24 mouse cellular contexts compared by ENCODE assay signal in the genomic region with DNA sequence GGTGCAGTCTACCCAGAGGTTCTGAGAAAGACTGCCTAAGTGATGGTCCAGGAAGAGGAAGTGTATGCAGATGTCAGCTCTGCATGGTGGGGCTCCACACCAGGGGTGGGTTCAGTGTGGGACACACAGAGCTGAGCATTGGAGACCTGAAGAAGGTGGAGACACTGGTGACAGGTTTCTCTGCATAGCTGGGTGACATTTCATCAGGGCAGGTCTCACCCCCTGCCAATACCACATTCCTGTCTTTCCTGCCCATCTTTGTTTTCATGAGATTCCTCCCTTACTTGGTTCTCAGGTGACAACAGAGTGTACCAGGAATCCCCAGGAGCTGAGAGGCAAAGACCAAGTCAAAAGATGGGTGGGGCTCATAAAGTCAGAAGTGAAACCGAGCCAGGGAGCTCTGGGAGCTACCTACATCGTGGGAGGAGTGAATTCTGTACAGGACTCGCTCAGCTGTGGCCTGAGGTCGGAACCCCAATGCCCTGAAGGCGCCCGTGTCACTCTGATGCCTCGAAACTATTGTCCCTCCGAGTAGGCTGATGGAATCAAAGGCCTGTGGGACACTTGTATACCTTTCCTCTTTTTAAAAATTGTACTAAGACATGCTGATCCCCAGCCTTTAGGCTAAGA. TPM values are rescaled to one million over a fixed set of nuclear protein-coding genes. Genes with fewer than 3 reads are reported as not detected.
DNase-seq lines count a peak whose midpoint lies in the region; ATAC-seq and TF ChIP-seq lines count a peak whose summit lies in the region.
"Had no signal": no experiment of that assay in that cellular context is flagged by ENCODE, and none has a peak within 500 bp of the region (broad histone marks: within the 10 kb centered on the region; RNA-seq: fewer than 3 reads in every experiment).

No protein-coding gene starts in this region.

- H3K27me3 ChIP-seq in stomach, postnatal 0 days (ENCODE audit: control insufficient read depth, insufficient read depth, low read length): no peaks in the 10 kb centered on the region
- H3K27me3 ChIP-seq: hindbrain, embryonic 15.5 days; intestine, embryonic 15.5 days; limb, embryonic 12.5 days; liver, embryonic 12.5 days; neural tube, embryonic 15.5 days had no signal

- 0 out of 2 replicates have a peak, but pooled peaks cover 2% of the 10 kb centered on the region for H3K4me1 ChIP-seq in stomach, postnatal 0 days (replicated peaks; ENCODE audit: control insufficient read depth, insufficient read depth)
- H3K4me1 ChIP-seq: hindbrain, embryonic 15.5 days; neural tube, embryonic 15.5 days had no signal

- no peak overlapping the region for H3K4me3 ChIP-seq in stomach, postnatal 0 days (ENCODE audit: low read depth, low read length)
- H3K4me3 ChIP-seq: forebrain, embryonic 10.5 days; hindbrain, embryonic 15.5 days; intestine, embryonic 15.5 days; layer of hippocampus, adult 2 months; limb, embryonic 12.5 days; liver, embryonic 12.5 days; neural tube, embryonic 15.5 days had no signal

- peak; percentile 21 for DNase-seq in lung, postnatal 36 days
- DNase-seq in lung, postnatal 4 days: no peak
- DNase-seq in R1 (ENCODE audit: low read depth, low spot score): peak; percentile 80
- no peak for DNase-seq in stomach, postnatal 0 days (ENCODE audit: low spot score)
- no peak for DNase-seq in right cerebral cortex, postnatal 14 days
- DNase-seq: adrenal gland, adult 2 months; cerebellum, adult 11-12 months; cerebellum, postnatal 10 days; gastrocnemius, postnatal 25 days; kidney, adult 8-10 months; kidney, postnatal 25 days; layer of hippocampus, postnatal 36 days; lung, adult 18-20 months had no signal

- no peaks in the 10 kb centered on the region for H3K36me3 ChIP-seq in stomach, postnatal 0 days (ENCODE audit: control insufficient read depth, insufficient read depth, low read length)
- H3K36me3 ChIP-seq: forebrain, embryonic 10.5 days; hindbrain, embryonic 15.5 days; intestine, embryonic 15.5 days; limb, embryonic 12.5 days; liver, embryonic 12.5 days; neural tube, embryonic 15.5 days had no signal

- 0 out of 2 replicates have a peak, but pooled peaks have one; percentile 40 for ATAC-seq in granulocyte monocyte progenitor cell, adult 5-6 weeks (replicated peaks; ENCODE audit: poor library complexity, severe bottlenecking)
- ATAC-seq in stomach, postnatal 0 days (ENCODE audit: low FRiP score, low TSS enrichment): no peak
- no peak for ATAC-seq in megakaryocyte-erythroid progenitor cell, adult 5-6 weeks (replicated peaks; ENCODE audit: low FRiP score, low TSS enrichment, poor library complexity, severe bottlenecking)
- ATAC-seq: forebrain, embryonic 16.5 days; intestine, embryonic 15.5 days; liver, embryonic 12.5 days; midbrain, embryonic 16.5 days had no signal

- H3K4me2 ChIP-seq in stomach, postnatal 0 days (replicated peaks; ENCODE audit: low read depth): no peak overlapping the region
- H3K4me2 ChIP-seq: hindbrain, embryonic 15.5 days; intestine, embryonic 15.5 days; limb, embryonic 12.5 days; liver, embryonic 12.5 days; neural tube, embryonic 15.5 days had no signal

- peak overlapping the region; percentile 77 for H3K27ac ChIP-seq in stomach, postnatal 0 days (replicated peaks)
- H3K27ac ChIP-seq: forebrain, embryonic 10.5 days; hindbrain, embryonic 15.5 days; intestine, embryonic 15.5 days; layer of hippocampus, adult 2 months; limb, embryonic 12.5 days; liver, embryonic 12.5 days; neural tube, embryonic 15.5 days had no signal

- no peaks in the 10 kb centered on the region for H3K9me3 ChIP-seq in stomach, postnatal 0 days (ENCODE audit: control insufficient read depth, low read length)
- H3K9me3 ChIP-seq: forebrain, embryonic 10.5 days; hindbrain, embryonic 15.5 days; intestine, embryonic 15.5 days; limb, embryonic 12.5 days; liver, embryonic 12.5 days; neural tube, embryonic 15.5 days had no signal

- no peak overlapping the region for H3K9ac ChIP-seq in stomach, postnatal 0 days (ENCODE audit: low read length)
- H3K9ac ChIP-seq: hindbrain, embryonic 15.5 days; intestine, embryonic 15.5 days; limb, embryonic 12.5 days; liver, embryonic 12.5 days; neural tube, embryonic 15.5 days had no signal

- 54% methylated on average over 8 of the region's 8 CpGs for WGBS in stomach, postnatal 0 days

- TF ChIP-seq CTCF in stomach, postnatal 0 days (IDR thresholded peaks at IDR 0.05; ENCODE audit: low read depth): no peak

- TF ChIP-seq EP300 in stomach, postnatal 0 days (optimal IDR thresholded peaks at IDR 0.05): no peak

RNA-seq across cellular contexts. Expression of a gene that starts 10.8 kb away (rescaled TPM):
- total RNA-seq in granulocyte monocyte progenitor cell, adult 5-6 weeks (2014; fragmentation: Nextera tagmentation): not detected in 2 replicates
- not detected in 2 replicates for total RNA-seq in granulocyte monocyte progenitor cell, adult 5-6 weeks (2017)
- 49.8 and 57.5 TPM in 2 replicates for polyA plus RNA-seq in stomach, postnatal 0 days (2015; fragmentation: Nextera tagmentation; extraction: Ambion mirVana)
- not detected in 2 replicates for total RNA-seq in megakaryocyte-erythroid progenitor cell, adult 5-6 weeks (2014; fragmentation: Nextera tagmentation)
- not detected in 2 replicates for total RNA-seq in megakaryocyte-erythroid progenitor cell, adult 5-6 weeks (2017)
- polyA plus RNA-seq: liver, embryonic 12.5 days had no signal

Comparison
In these comparisons a context has a peak if more than half of its experiments do, and no peak if none do; other contexts are left out.
1. DNase-seq: peak in lung, postnatal 36 days (single experiment) and R1 (single experiment); none in lung, postnatal 4 days (0 of 2), stomach, postnatal 0 days (single experiment) and right cerebral cortex, postnatal 14 days (single experiment).